Mouse (Mus musculus): ENCODE results near the gene Was. TPM values are rescaled to one million over a fixed set of nuclear protein-coding genes. Genes with fewer than 3 reads are reported as not detected.
A peak's percentile ranks its signal among the peaks of the same experiment; 100 is the strongest.

Was gene
- 0.81 and 0.85 TPM in 2 replicates for total RNA-seq (2014; rRNA removed)
- 0.09 and 0.30 TPM in 2 replicates for polyA plus RNA-seq (2015; fragmentation: Nextera tagmentation; extraction: Ambion mirVana)

- 86% methylated on average over 14 of the region's 14 CpGs for WGBS
- no peak within 1 kb of the TSS for H3K27ac ChIP-seq (ENCODE audit: low read depth, low read length)
Observed at GRCm38 (mm10) chrX:8090346-8090953, at the start of gene Was. Was (minus strand) TSS chrX:8090498.

GRCm38 (mm10) chrX:8139480-8139879 lies 49.2 kb upstream of the Was start:
- H3K27me3 ChIP-seq (ENCODE audit: insufficient read depth, low read length): no peaks in the 10 kb centered on the region
- no peak for DNase-seq

More at GRCm38 (mm10) chrX:8090346-8090953, at the start of gene Was:
- no peaks in the 10 kb centered on the region for H3K36me3 ChIP-seq (ENCODE audit: insufficient read depth)
- TF ChIP-seq CTCF (IDR thresholded peaks at IDR 0.05; ENCODE audit: low read depth): no peak
- H3K27me3 ChIP-seq (ENCODE audit: insufficient read depth, low read length): no peaks in the 10 kb centered on the region
- H3K4me3 ChIP-seq (ENCODE audit: low read depth, low read length): no peak within 1 kb of the TSS
- no peak for DNase-seq
- no peaks in the 10 kb centered on the region for H3K4me1 ChIP-seq (ENCODE audit: insufficient read depth)
- no peaks in the 10 kb centered on the region for H3K9me3 ChIP-seq (ENCODE audit: low read length)
- H3K9ac ChIP-seq: no peak within 1 kb of the TSS
- ATAC-seq: no peak
- H3K4me2 ChIP-seq (ENCODE audit: low read depth): no peak within 1 kb of the TSS

GRCm38 (mm10) chrX:8135886-8136285 lies 45.6 kb upstream of the Was start:
- Histone ChIP-seq H3K9me3 (ENCODE audit: low read length) (no peaks in the 10 kb centered on the region), H3K27ac (ENCODE audit: low read depth, low read length) (no peak overlapping the region), H3K4me2 (ENCODE audit: low read depth) (no peak overlapping the region), H3K36me3 (ENCODE audit: insufficient read depth) (no peaks in the 10 kb centered on the region), H3K27me3 (ENCODE audit: insufficient read depth, low read length) (no peaks in the 10 kb centered on the region), H3K4me3 (ENCODE audit: low read depth, low read length) (no peak overlapping the region), H3K9ac (no peak overlapping the region), H3K4me1 (ENCODE audit: insufficient read depth) (no peaks in the 10 kb centered on the region)
- DNase-seq (no peak), ATAC-seq (no peak)
- WGBS: 46% methylated on average over 2 of the region's 2 CpGs
- no peak for TF ChIP-seq CTCF (IDR thresholded peaks at IDR 0.05; ENCODE audit: low read depth)

More at GRCm38 (mm10) chrX:8139480-8139879, 49.2 kb upstream of the Was start:
- no peaks in the 10 kb centered on the region for H3K9me3 ChIP-seq (ENCODE audit: low read length)
- H3K36me3 ChIP-seq (ENCODE audit: insufficient read depth): peaks cover 13% of the 10 kb centered on the region
- no peak overlapping the region for H3K9ac ChIP-seq
- TF ChIP-seq CTCF (IDR thresholded peaks at IDR 0.05; ENCODE audit: low read depth): peak; percentile 8; the same call in 1 of the 2 replicates
- no peak overlapping the region for H3K27ac ChIP-seq (ENCODE audit: low read depth, low read length)
- H3K4me3 ChIP-seq (ENCODE audit: low read depth, low read length): no peak overlapping the region
- WGBS: 58% methylated on average over 1 of the region's 1 CpGs
- no peak for ATAC-seq
- no peak overlapping the region for H3K4me2 ChIP-seq (ENCODE audit: low read depth)
- H3K4me1 ChIP-seq (ENCODE audit: insufficient read depth): 0 out of 2 replicates have a peak, but pooled peaks cover 3% of the 10 kb centered on the region

DNA sequence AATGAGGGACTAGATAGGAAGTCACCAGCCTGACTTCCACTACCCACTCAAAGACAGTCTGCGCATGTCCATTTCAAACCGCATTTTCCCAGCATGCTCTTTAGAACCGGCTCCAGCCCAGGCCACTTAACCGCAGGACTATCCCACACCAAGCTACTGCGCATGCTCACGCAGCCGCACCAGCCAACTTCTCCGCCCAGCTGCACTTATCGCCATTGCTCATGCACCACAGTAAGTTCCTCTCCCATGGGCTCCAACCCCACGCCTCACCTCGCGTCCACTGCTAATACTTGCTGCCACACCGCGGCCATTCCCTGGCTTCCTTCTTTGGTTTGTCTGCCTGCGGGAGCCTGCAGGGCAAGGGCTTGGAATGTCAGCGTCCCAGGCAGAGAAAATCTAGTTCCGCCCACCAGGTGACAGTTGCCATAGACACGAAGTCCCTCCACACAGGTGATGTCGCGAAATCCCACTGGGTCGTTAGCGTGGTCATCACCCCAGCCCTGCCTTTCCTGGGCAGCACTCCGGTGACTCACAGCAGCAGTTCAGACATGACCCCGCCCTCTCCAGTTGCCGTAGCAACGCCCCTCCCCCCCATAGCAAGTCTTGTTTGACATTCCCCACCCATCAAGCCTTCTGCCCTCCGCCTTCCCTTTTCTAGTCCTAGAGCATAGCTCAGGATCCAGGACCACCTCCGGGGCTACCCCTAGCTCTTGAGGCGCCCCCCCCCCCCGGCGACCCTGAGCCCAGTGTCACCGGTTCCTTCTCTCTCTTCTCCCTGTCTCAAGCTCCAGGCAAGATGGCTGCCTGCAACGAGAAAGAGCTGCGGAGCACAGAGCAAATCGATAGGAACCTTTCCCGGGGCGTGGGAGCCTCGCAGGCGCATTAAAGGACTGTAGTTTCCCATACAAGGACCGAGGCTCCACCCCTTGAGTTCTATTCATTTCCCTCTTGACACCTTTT lies 42.0 kb upstream of the Was start, which contains the start of gene Wdr13:
Gene Wdr13 (minus strand): TSS at position 876 of the 960 bp plus-strand sequence.
- WGBS: 29% methylated on average over 39 of the region's 40 CpGs

DNA sequence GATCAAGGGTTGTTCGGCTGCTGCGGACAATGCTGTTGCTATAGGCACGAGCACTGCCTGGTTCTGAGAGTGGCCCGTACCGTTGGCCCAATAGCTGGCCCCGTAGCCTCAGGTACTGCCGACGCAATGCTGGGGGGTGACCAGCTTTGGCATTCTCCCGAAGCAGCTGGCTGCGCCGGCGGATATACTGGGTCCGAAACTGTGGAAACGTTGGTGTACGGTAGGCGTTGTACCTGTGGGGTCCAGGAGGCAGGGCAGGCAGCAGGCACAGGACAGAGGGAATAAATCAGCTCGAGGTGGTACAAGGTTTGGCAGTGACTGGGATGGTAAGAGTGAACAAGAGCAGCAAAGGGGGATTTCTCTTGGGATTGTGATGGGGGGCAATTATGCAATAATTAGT lies 41.1 kb upstream of the Was start:
- peak overlapping the region; percentile 48 for H3K4me2 ChIP-seq (ENCODE audit: low read depth)
- no peak for TF ChIP-seq CTCF (IDR thresholded peaks at IDR 0.05; ENCODE audit: low read depth)
- no peak for ATAC-seq
- no peak overlapping the region for H3K9ac ChIP-seq
- H3K4me3 ChIP-seq (ENCODE audit: low read depth, low read length): peak overlapping the region; percentile 53
- H3K4me1 ChIP-seq (ENCODE audit: insufficient read depth): no peaks in the 10 kb centered on the region
- WGBS: 92% methylated on average over 17 of the region's 17 CpGs
- no peak overlapping the region for H3K27ac ChIP-seq (ENCODE audit: low read depth, low read length)
- H3K36me3 ChIP-seq (ENCODE audit: insufficient read depth): peaks cover 13% of the 10 kb centered on the region; the same call in 1 of the 2 replicates
- no peaks in the 10 kb centered on the region for H3K9me3 ChIP-seq (ENCODE audit: low read length)
- no peaks in the 10 kb centered on the region for H3K27me3 ChIP-seq (ENCODE audit: insufficient read depth, low read length)
- no peak for DNase-seq

More for the DNA sequence above, 42.0 kb upstream of the Was start, which contains the start of gene Wdr13:
- Histone ChIP-seq H3K9me3 (ENCODE audit: low read length) (no peaks in the 10 kb centered on the region), H3K4me3 (ENCODE audit: low read depth, low read length) (peak within 1 kb of the TSS; percentile 53), H3K4me2 (ENCODE audit: low read depth) (peak within 1 kb of the TSS; percentile 48), H3K9ac (peak within 1 kb of the TSS; percentile 66), H3K4me1 (ENCODE audit: insufficient read depth) (no peaks in the 10 kb centered on the region), H3K36me3 (ENCODE audit: insufficient read depth) (peaks cover 10% of the 10 kb centered on the region; the same call in 1 of the 2 replicates), H3K27me3 (ENCODE audit: insufficient read depth, low read length) (no peaks in the 10 kb centered on the region), H3K27ac (ENCODE audit: low read depth, low read length) (peak within 1 kb of the TSS; percentile 95)
- peak; percentile 28 for TF ChIP-seq CTCF (IDR thresholded peaks at IDR 0.05; ENCODE audit: low read depth)
- DNase-seq (peak; percentile 91), ATAC-seq (peak; percentile 88)

DNA sequence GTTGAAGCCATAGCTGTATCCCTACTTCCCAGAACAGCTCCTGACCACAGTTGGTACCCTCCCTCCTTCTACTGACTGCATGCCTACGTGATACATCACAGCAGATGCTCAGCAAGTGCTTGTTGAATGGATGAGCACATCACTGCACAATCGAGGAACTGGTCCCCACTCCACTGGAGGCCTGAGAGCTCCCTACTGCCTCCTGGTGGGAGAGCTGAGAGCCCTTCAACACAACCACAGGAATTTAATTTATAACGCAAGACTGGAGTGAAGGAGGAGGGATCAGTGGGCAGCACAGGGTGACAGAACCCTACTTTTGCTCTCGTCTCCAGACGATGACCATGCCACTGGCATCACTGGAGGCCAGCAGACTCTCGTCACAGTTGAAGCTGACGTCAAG lies 34.9 kb upstream of the Was start:
- Histone ChIP-seq H3K4me2 (ENCODE audit: low read depth) (no peak overlapping the region), H3K27me3 (ENCODE audit: insufficient read depth, low read length) (no peaks in the 10 kb centered on the region), H3K4me3 (ENCODE audit: low read depth, low read length) (no peak overlapping the region), H3K9ac (no peak overlapping the region), H3K9me3 (ENCODE audit: low read length) (no peaks in the 10 kb centered on the region), H3K27ac (ENCODE audit: low read depth, low read length) (no peak overlapping the region), H3K36me3 (ENCODE audit: insufficient read depth) (peaks cover 29% of the 10 kb centered on the region), H3K4me1 (ENCODE audit: insufficient read depth) (no peaks in the 10 kb centered on the region)
- DNase-seq (no peak), ATAC-seq (no peak)
- TF ChIP-seq CTCF (IDR thresholded peaks at IDR 0.05; ENCODE audit: low read depth): no peak
- 76% methylated on average over 7 of the region's 7 CpGs for WGBS

All from forebrain, postnatal 0 days (tissue).